Mouse (Mus musculus) heart, embryonic 13.5 days (tissue): Measurements from ENCODE around the gene Irf3. TPM values are rescaled to one million over a fixed set of nuclear protein-coding genes. Genes with fewer than 3 reads are reported as not detected.
"Not testable (repeated sequence)": the region's sequence is repeated elsewhere in the genome, so short reads cannot be mapped to it uniquely, and the experiment has no call there.

Experiments used
- ATAC-seq: fragments of 200-750 bp; cut with Nextera tagmentation; 2 replicates; pipeline ENCODE4 v1.8.0; 2017; ENCODE audit warnings: moderate TSS enrichment; ENCODE audit not compliant: insufficient number of reproducible peaks, low FRiP score, low TSS enrichment; ENCODE audit errors: extremely low read depth
- H3K27ac ChIP-seq: fragments of 300-500 bp; sonication (generic); replicated peaks from 2 replicates; pipeline ENCODE4 v1.5.1; 2015; ENCODE audit warnings: moderate library complexity, mild to moderate bottlenecking, inconsistent platforms
- H3K27me3 ChIP-seq: fragments of 300-500 bp; sonication (generic); replicated peaks from 2 replicates; pipeline ENCODE4 v1.6.1; 2015; ENCODE audit warnings: mild to moderate bottlenecking, inconsistent platforms
- H3K36me3 ChIP-seq: fragments of 300-500 bp; sonication (generic); 2 replicates; pipeline ENCODE4 v1.6.1; 2015; ENCODE audit warnings: mild to moderate bottlenecking, inconsistent platforms
- H3K4me1 ChIP-seq: fragments of 300-500 bp; sonication (generic); 2 replicates; pipeline ENCODE4 v1.6.1; 2015; ENCODE audit warnings: inconsistent platforms
- H3K4me2 ChIP-seq: fragments of 300-500 bp; sonication (generic); 2 replicates; pipeline ENCODE4 v1.6.1; 2015; ENCODE audit warnings: inconsistent platforms, mild to moderate bottlenecking, moderate library complexity
- H3K4me3 ChIP-seq: fragments of 300-500 bp; sonication (generic); 2 replicates; pipeline ENCODE4 v1.5.1; 2015; ENCODE audit warnings: moderate library complexity, mild to moderate bottlenecking, inconsistent platforms
- H3K9ac ChIP-seq: fragments of 300-500 bp; sonication (generic); 2 replicates; pipeline ENCODE4 v1.6.1; 2015; ENCODE audit warnings: inconsistent platforms, mild to moderate bottlenecking, moderate library complexity
- H3K9me3 ChIP-seq: fragments of 300-500 bp; sonication (generic); 2 replicates; pipeline ENCODE4 v1.6.1; 2016; ENCODE audit warnings: inconsistent platforms
- WGBS: fragments of 180-500 bp; shearing (Covaris S2); methylation state at CpG from one replicate; pipeline ENCODE4 v1.1.7; 2015; ENCODE audit warnings: mixed read lengths; 5-methylcytosine and 5-hydroxymethylcytosine counted together
- polyA plus RNA-seq: library from polyadenylated mRNA; unstranded; fragments of >200 nt; fragmentation: Nextera tagmentation; extraction: Ambion mirVana; gene quantifications from 2 replicates; pipeline ENCODE4 v1.2.1, GENCODE M21; 2015

Irf3 gene
- polyA plus RNA-seq, 1 experiment from 2014 or later, result 63.6 TPM

GRCm38 (mm10) chr7:45020225-45020624 lies 22.8 kb downstream of the Irf3 start:
- Histone ChIP-seq H3K36me3 (peaks cover 12% of the 10 kb centered on the region), H3K27me3 (no peaks in the 10 kb centered on the region), H3K4me3 (no peak overlapping the region), H3K4me1 (peaks cover 21% of the 10 kb centered on the region), H3K4me2 (no peak overlapping the region), H3K9me3 (no peaks in the 10 kb centered on the region), H3K9ac (peak overlapping the region; percentile 91; the same call in 1 of the 2 replicates), H3K27ac (no peak overlapping the region)
- no peak for ATAC-seq
- WGBS, result 73% methylated on average over 9 of the region's 9 CpGs

- not testable (repeated sequence) for ATAC-seq, H3K4me2 ChIP-seq, H3K27ac ChIP-seq, H3K4me3 ChIP-seq, H3K9me3 ChIP-seq, H3K9ac ChIP-seq, H3K27me3 ChIP-seq
- peaks cover 36% of the 10 kb centered on the region for H3K36me3 ChIP-seq
- 73% methylated on average over 5 of the region's 5 CpGs for WGBS
- H3K4me1 ChIP-seq, result peaks cover 14% of the 10 kb centered on the region
These were observed 26.3 kb downstream of the Irf3 start for GRCm38 (mm10) chr7:45023711-45024110.

GRCm38 (mm10) chr7:45024281-45025248 lies 27.1 kb downstream of the Irf3 start:
- Histone ChIP-seq H3K27ac (no peak overlapping the region), H3K36me3 (peaks cover 44% of the 10 kb centered on the region), H3K4me2 (no peak overlapping the region), H3K4me3 (no peak overlapping the region), H3K27me3 (no peaks in the 10 kb centered on the region), H3K9ac (no peak overlapping the region), H3K9me3 (no peaks in the 10 kb centered on the region), H3K4me1 (peaks cover 6% of the 10 kb centered on the region; the same call in 1 of the 2 replicates)
- no peak for ATAC-seq
- 79% methylated on average over 15 of the region's 15 CpGs for WGBS

- Histone ChIP-seq H3K4me2 (no peak overlapping the region), H3K4me1 (no peaks in the 10 kb centered on the region), H3K4me3 (no peak overlapping the region), H3K36me3 (peaks cover 53% of the 10 kb centered on the region), H3K27ac (no peak overlapping the region), H3K9me3 (no peaks in the 10 kb centered on the region), H3K27me3 (no peaks in the 10 kb centered on the region), H3K9ac (no peak overlapping the region)
- 75% methylated on average over 8 of the region's 8 CpGs for WGBS
- no peak for ATAC-seq
These were observed 28.3 kb downstream of the Irf3 start for GRCm38 (mm10) chr7:45025601-45026220.

- Histone ChIP-seq H3K27me3 (no peaks in the 10 kb centered on the region), H3K9ac (no peak overlapping the region), H3K27ac (no peak overlapping the region), H3K4me1 (no peaks in the 10 kb centered on the region), H3K36me3 (peaks cover 53% of the 10 kb centered on the region), H3K9me3 (no peaks in the 10 kb centered on the region), H3K4me3 (no peak overlapping the region), H3K4me2 (no peak overlapping the region)
- 76% methylated on average over 2 of the region's 2 CpGs for WGBS
- no peak for ATAC-seq
These were observed 28.8 kb downstream of the Irf3 start for GRCm38 (mm10) chr7:45026256-45026655.

GRCm38 (mm10) chr7:45027761-45028160 lies 30.3 kb downstream of the Irf3 start:
- WGBS, result 93% methylated on average over 9 of the region's 9 CpGs
- H3K4me2 ChIP-seq, result no peak overlapping the region
- no peak overlapping the region for H3K9ac ChIP-seq
- H3K9me3 ChIP-seq, result no peaks in the 10 kb centered on the region
- H3K4me3 ChIP-seq, result no peak overlapping the region
- no peak for ATAC-seq
- no peak overlapping the region for H3K27ac ChIP-seq
- H3K27me3 ChIP-seq, result no peaks in the 10 kb centered on the region
- no peaks in the 10 kb centered on the region for H3K4me1 ChIP-seq
- peaks cover 65% of the 10 kb centered on the region for H3K36me3 ChIP-seq

GRCm38 (mm10) chr7:45028351-45028750 lies 30.9 kb downstream of the Irf3 start:
- Histone ChIP-seq H3K27ac (no peak overlapping the region), H3K9ac (no peak overlapping the region), H3K4me1 (no peaks in the 10 kb centered on the region), H3K27me3 (no peaks in the 10 kb centered on the region), H3K9me3 (no peaks in the 10 kb centered on the region), H3K36me3 (peaks cover 71% of the 10 kb centered on the region), H3K4me2 (no peak overlapping the region), H3K4me3 (no peak overlapping the region)
- WGBS, result 91% methylated on average over 11 of the region's 11 CpGs
- ATAC-seq, result no peak

- H3K27me3 ChIP-seq, result no peaks in the 10 kb centered on the region
- ATAC-seq, result no peak
- no peak overlapping the region for H3K27ac ChIP-seq
- peaks cover 87% of the 10 kb centered on the region for H3K36me3 ChIP-seq
- H3K4me1 ChIP-seq, result no peaks in the 10 kb centered on the region
- no peak overlapping the region for H3K4me2 ChIP-seq
- no peaks in the 10 kb centered on the region for H3K9me3 ChIP-seq
- H3K4me3 ChIP-seq, result no peak overlapping the region
- H3K9ac ChIP-seq, result no peak overlapping the region
- 88% methylated on average over 6 of the region's 6 CpGs for WGBS
These were observed 32.5 kb downstream of the Irf3 start for GRCm38 (mm10) chr7:45029995-45030394.

- H3K4me1 ChIP-seq, result no peaks in the 10 kb centered on the region
- ATAC-seq, result no peak
- no peaks in the 10 kb centered on the region for H3K27me3 ChIP-seq
- no peak overlapping the region for H3K27ac ChIP-seq
- H3K36me3 ChIP-seq, result peaks cover 96% of the 10 kb centered on the region
- H3K9me3 ChIP-seq, result no peaks in the 10 kb centered on the region
- WGBS, result 96% methylated on average over 8 of the region's 8 CpGs
- no peak overlapping the region for H3K4me3 ChIP-seq
- H3K9ac ChIP-seq, result no peak overlapping the region
- H3K4me2 ChIP-seq, result no peak overlapping the region
These were observed 33.4 kb downstream of the Irf3 start for GRCm38 (mm10) chr7:45030857-45031256.

- Histone ChIP-seq H3K9me3 (no peaks in the 10 kb centered on the region), H3K4me2 (no peak overlapping the region), H3K27ac (no peak overlapping the region), H3K4me1 (no peaks in the 10 kb centered on the region), H3K4me3 (no peak overlapping the region), H3K27me3 (no peaks in the 10 kb centered on the region), H3K36me3 (peaks cover 100% of the 10 kb centered on the region), H3K9ac (no peak overlapping the region)
- no peak for ATAC-seq
- 90% methylated on average over 19 of the region's 19 CpGs for WGBS
These were observed 36.4 kb downstream of the Irf3 start for GRCm38 (mm10) chr7:45033722-45034359.

- Histone ChIP-seq H3K4me1 (no peaks in the 10 kb centered on the region), H3K36me3 (peaks cover 100% of the 10 kb centered on the region), H3K4me2 (no peak overlapping the region), H3K4me3 (no peak overlapping the region), H3K9ac (no peak overlapping the region), H3K27me3 (no peaks in the 10 kb centered on the region), H3K27ac (no peak overlapping the region), H3K9me3 (no peaks in the 10 kb centered on the region)
- 81% methylated on average over 3 of the region's 3 CpGs for WGBS
- no peak for ATAC-seq
These were observed 38.2 kb downstream of the Irf3 start for GRCm38 (mm10) chr7:45035631-45036030.
